Mouse (Mus musculus): ENCODE results near the gene Capn7.

GRCm38 (mm10) chr14:31316613-31317012 lies 19.8 kb upstream of the Capn7 start:
- TF ChIP-seq CTCF (IDR thresholded peaks at IDR 0.05; ENCODE audit: control insufficient read depth, insufficient read depth, insufficient read length) (no peak), USF1 (IDR thresholded peaks at IDR 0.05; ENCODE audit: low read depth) (no peak), FOSL1 (IDR thresholded peaks at IDR 0.05; ENCODE audit: insufficient read depth, low read length, poor library complexity, severe bottlenecking) (no peak)
